Mouse (Mus musculus): Measurements from ENCODE around the gene Disp1. TPM values are rescaled to one million over a fixed set of nuclear protein-coding genes. Genes with fewer than 3 reads are reported as not detected.

Gene Disp1
- polyA plus RNA-seq, 1 experiment from 2014 or later: 9.1 TPM

GRCm38 (mm10) chr1:183117827-183118825 lies 103.2 kb downstream of the Disp1 start:
- no peaks in the 10 kb centered on the region for H3K27me3 ChIP-seq (ENCODE audit: control insufficient read depth, insufficient read depth, low read length)
- no peak overlapping the region for H3K9ac ChIP-seq (replicated peaks; ENCODE audit: low read length)
- DNase-seq (peak; percentile 73), ATAC-seq (ENCODE audit: low FRiP score, low TSS enrichment) (no peak; the same call in 1 of the 2 replicates)
- H3K36me3 ChIP-seq (ENCODE audit: control insufficient read depth, insufficient read depth, low read length): no peaks in the 10 kb centered on the region
- no peak overlapping the region for H3K4me3 ChIP-seq (replicated peaks; ENCODE audit: low read depth, low read length)
- H3K27ac ChIP-seq (replicated peaks; ENCODE audit: low read depth, low read length): peak overlapping the region; percentile 49
- WGBS: 46% methylated on average over 21 of the region's 21 CpGs
- H3K9me3 ChIP-seq (ENCODE audit: control insufficient read depth, low read length): no peaks in the 10 kb centered on the region
- peaks cover 20% of the 10 kb centered on the region for H3K4me1 ChIP-seq (ENCODE audit: control insufficient read depth, insufficient read depth, low read length)
- H3K4me2 ChIP-seq (ENCODE audit: low read length): peak overlapping the region; percentile 8; the same call in 1 of the 2 replicates

- Histone ChIP-seq H3K36me3 (ENCODE audit: control insufficient read depth, insufficient read depth, low read length) (no peaks in the 10 kb centered on the region), H3K27ac (replicated peaks; ENCODE audit: low read depth, low read length) (peak overlapping the region; percentile 49)
- WGBS: 86% methylated on average over 15 of the region's 15 CpGs
These were observed 104.1 kb downstream of the Disp1 start for GRCm38 (mm10) chr1:183116946-183117826.

DNA sequence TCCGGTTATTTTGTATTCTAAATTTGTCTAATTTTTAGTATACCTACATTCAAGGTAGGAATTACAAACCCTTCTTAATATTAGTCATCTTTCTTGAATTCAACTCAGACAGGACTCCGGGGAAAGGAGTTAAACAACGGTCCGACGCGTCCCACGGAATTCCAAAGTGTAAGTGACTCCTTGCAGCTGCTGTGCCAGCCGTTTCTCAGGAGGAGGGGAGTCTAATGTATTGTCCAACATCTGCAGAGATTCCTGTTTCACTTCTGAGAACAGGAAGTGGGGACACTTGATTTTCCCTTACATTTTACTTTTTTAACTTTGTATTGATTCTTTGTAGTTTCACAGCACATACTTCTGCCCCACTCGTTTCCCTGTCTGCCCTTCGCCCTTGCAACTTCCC lies 104.9 kb downstream of the Disp1 start:
- Histone ChIP-seq H3K27ac (replicated peaks; ENCODE audit: low read depth, low read length) (no peak overlapping the region), H3K9ac (replicated peaks; ENCODE audit: low read length) (no peak overlapping the region), H3K4me2 (ENCODE audit: low read length) (no peak overlapping the region), H3K4me3 (replicated peaks; ENCODE audit: low read depth, low read length) (no peak overlapping the region), H3K9me3 (ENCODE audit: control insufficient read depth, low read length) (no peaks in the 10 kb centered on the region), H3K4me1 (ENCODE audit: control insufficient read depth, insufficient read depth, low read length) (peaks cover 20% of the 10 kb centered on the region), H3K27me3 (ENCODE audit: control insufficient read depth, insufficient read depth, low read length) (no peaks in the 10 kb centered on the region), H3K36me3 (ENCODE audit: control insufficient read depth, insufficient read depth, low read length) (no peaks in the 10 kb centered on the region)
- WGBS: 84% methylated on average over 10 of the region's 10 CpGs
- DNase-seq: no peak
- no peak for ATAC-seq (ENCODE audit: low FRiP score, low TSS enrichment)

More at GRCm38 (mm10) chr1:183116946-183117826, 104.1 kb downstream of the Disp1 start:
- H3K4me3 ChIP-seq (replicated peaks; ENCODE audit: low read depth, low read length): no peak overlapping the region
- no peak overlapping the region for H3K9ac ChIP-seq (replicated peaks; ENCODE audit: low read length)
- DNase-seq (no peak), ATAC-seq (ENCODE audit: low FRiP score, low TSS enrichment) (no peak)
- peaks cover 20% of the 10 kb centered on the region for H3K4me1 ChIP-seq (ENCODE audit: control insufficient read depth, insufficient read depth, low read length)
- H3K9me3 ChIP-seq (ENCODE audit: control insufficient read depth, low read length): no peaks in the 10 kb centered on the region
- no peak overlapping the region for H3K4me2 ChIP-seq (ENCODE audit: low read length)
- no peaks in the 10 kb centered on the region for H3K27me3 ChIP-seq (ENCODE audit: control insufficient read depth, insufficient read depth, low read length)

DNA sequence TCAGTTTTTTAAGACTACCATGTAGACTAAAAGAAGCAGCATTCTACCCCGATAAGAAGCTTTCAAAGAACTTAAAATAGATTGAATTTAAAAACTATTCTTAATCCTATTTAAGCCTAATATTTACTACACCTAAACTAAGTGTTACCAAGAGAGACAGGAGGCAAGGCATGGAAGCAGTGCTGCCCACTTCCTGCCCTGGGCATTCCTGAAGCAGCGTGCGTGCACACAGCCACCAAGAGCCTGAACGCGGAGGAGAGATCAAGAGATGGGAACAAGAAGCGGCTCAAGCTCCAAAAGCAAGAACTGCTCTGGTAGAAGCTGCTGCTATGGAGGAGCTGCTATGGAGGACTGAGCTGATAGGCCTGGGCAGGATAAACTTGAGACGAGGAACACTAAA lies 106.2 kb downstream of the Disp1 start:
- no peak overlapping the region for H3K27ac ChIP-seq (replicated peaks; ENCODE audit: low read depth, low read length)
- H3K4me1 ChIP-seq (ENCODE audit: control insufficient read depth, insufficient read depth, low read length): peaks cover 20% of the 10 kb centered on the region
- ATAC-seq (ENCODE audit: low FRiP score, low TSS enrichment): no peak
- DNase-seq: no peak
- no peak overlapping the region for H3K4me2 ChIP-seq (ENCODE audit: low read length)
- H3K27me3 ChIP-seq (ENCODE audit: control insufficient read depth, insufficient read depth, low read length): no peaks in the 10 kb centered on the region
- 89% methylated on average over 7 of the region's 7 CpGs for WGBS
- no peak overlapping the region for H3K9ac ChIP-seq (replicated peaks; ENCODE audit: low read length)
- no peak overlapping the region for H3K4me3 ChIP-seq (replicated peaks; ENCODE audit: low read depth, low read length)
- H3K36me3 ChIP-seq (ENCODE audit: control insufficient read depth, insufficient read depth, low read length): no peaks in the 10 kb centered on the region
- no peaks in the 10 kb centered on the region for H3K9me3 ChIP-seq (ENCODE audit: control insufficient read depth, low read length)

- H3K9ac ChIP-seq (replicated peaks; ENCODE audit: low read length): no peak overlapping the region
- no peak for DNase-seq
- peaks cover 20% of the 10 kb centered on the region for H3K4me1 ChIP-seq (ENCODE audit: control insufficient read depth, insufficient read depth, low read length)
- 78% methylated on average over 6 of the region's 6 CpGs for WGBS
- H3K4me3 ChIP-seq (replicated peaks; ENCODE audit: low read depth, low read length): no peak overlapping the region
- no peak overlapping the region for H3K4me2 ChIP-seq (ENCODE audit: low read length)
- H3K9me3 ChIP-seq (ENCODE audit: control insufficient read depth, low read length): no peaks in the 10 kb centered on the region
- ATAC-seq (ENCODE audit: low FRiP score, low TSS enrichment): no peak
- H3K27ac ChIP-seq (replicated peaks; ENCODE audit: low read depth, low read length): no peak overlapping the region
- no peaks in the 10 kb centered on the region for H3K27me3 ChIP-seq (ENCODE audit: control insufficient read depth, insufficient read depth, low read length)
- H3K36me3 ChIP-seq (ENCODE audit: control insufficient read depth, insufficient read depth, low read length): no peaks in the 10 kb centered on the region
These were observed 106.8 kb downstream of the Disp1 start for GRCm38 (mm10) chr1:183114554-183114953.

- no peak overlapping the region for H3K27ac ChIP-seq (replicated peaks; ENCODE audit: low read depth, low read length)
- no peaks in the 10 kb centered on the region for H3K36me3 ChIP-seq (ENCODE audit: control insufficient read depth, insufficient read depth, low read length)
- no peak overlapping the region for H3K4me3 ChIP-seq (replicated peaks; ENCODE audit: low read depth, low read length)
- H3K4me1 ChIP-seq (ENCODE audit: control insufficient read depth, insufficient read depth, low read length): peaks cover 17% of the 10 kb centered on the region
- DNase-seq (no peak), ATAC-seq (ENCODE audit: low FRiP score, low TSS enrichment) (no peak)
- no peak overlapping the region for H3K4me2 ChIP-seq (ENCODE audit: low read length)
- 76% methylated on average over 9 of the region's 9 CpGs for WGBS
- H3K9ac ChIP-seq (replicated peaks; ENCODE audit: low read length): no peak overlapping the region
- no peaks in the 10 kb centered on the region for H3K9me3 ChIP-seq (ENCODE audit: control insufficient read depth, low read length)
- no peaks in the 10 kb centered on the region for H3K27me3 ChIP-seq (ENCODE audit: control insufficient read depth, insufficient read depth, low read length)
These were observed 107.8 kb downstream of the Disp1 start for GRCm38 (mm10) chr1:183113546-183113945.

- Histone ChIP-seq H3K27ac (replicated peaks; ENCODE audit: low read depth, low read length) (no peak overlapping the region), H3K9me3 (ENCODE audit: control insufficient read depth, low read length) (no peaks in the 10 kb centered on the region), H3K4me2 (ENCODE audit: low read length) (no peak overlapping the region), H3K4me1 (ENCODE audit: control insufficient read depth, insufficient read depth, low read length) (no peaks in the 10 kb centered on the region), H3K9ac (replicated peaks; ENCODE audit: low read length) (no peak overlapping the region), H3K27me3 (ENCODE audit: control insufficient read depth, insufficient read depth, low read length) (no peaks in the 10 kb centered on the region), H3K4me3 (replicated peaks; ENCODE audit: low read depth, low read length) (no peak overlapping the region), H3K36me3 (ENCODE audit: control insufficient read depth, insufficient read depth, low read length) (no peaks in the 10 kb centered on the region)
- WGBS: 97% methylated on average over 2 of the region's 2 CpGs
- DNase-seq (no peak), ATAC-seq (ENCODE audit: low FRiP score, low TSS enrichment) (no peak)
These were observed 113.8 kb downstream of the Disp1 start for GRCm38 (mm10) chr1:183107476-183107875.

GRCm38 (mm10) chr1:183104696-183105095 lies 116.6 kb downstream of the Disp1 start:
- no peak overlapping the region for H3K9ac ChIP-seq (replicated peaks; ENCODE audit: low read length)
- no peak overlapping the region for H3K27ac ChIP-seq (replicated peaks; ENCODE audit: low read depth, low read length)
- H3K4me3 ChIP-seq (replicated peaks; ENCODE audit: low read depth, low read length): no peak overlapping the region
- no peaks in the 10 kb centered on the region for H3K27me3 ChIP-seq (ENCODE audit: control insufficient read depth, insufficient read depth, low read length)
- H3K9me3 ChIP-seq (ENCODE audit: control insufficient read depth, low read length): no peaks in the 10 kb centered on the region
- no peak for DNase-seq
- no peaks in the 10 kb centered on the region for H3K4me1 ChIP-seq (ENCODE audit: control insufficient read depth, insufficient read depth, low read length)
- 93% methylated on average over 5 of the region's 5 CpGs for WGBS
- no peaks in the 10 kb centered on the region for H3K36me3 ChIP-seq (ENCODE audit: control insufficient read depth, insufficient read depth, low read length)
- H3K4me2 ChIP-seq (ENCODE audit: low read length): no peak overlapping the region
- ATAC-seq (ENCODE audit: low FRiP score, low TSS enrichment): no peak
